Mouse (Mus musculus) G1E (cell line): ENCODE data around the gene Ldlrad3.

ENCODE experiments used
- CTCF ChIP-seq: IDR thresholded peaks from 2 replicates; pipeline ENCODE4 v1.5.1; 2012; ENCODE audit warnings: low read depth, low read length, inconsistent platforms, mixed read lengths
- GATA1 ChIP-seq: IDR thresholded peaks from 2 replicates; pipeline ENCODE4 v1.6.1; 2012; ENCODE audit warnings: borderline replicate concordance, low read length, inconsistent platforms, mixed read lengths
- POLR2AphosphoS5 ChIP-seq: IDR thresholded peaks from 2 replicates; pipeline ENCODE4 v1.6.1; 2012; ENCODE audit warnings: low read depth, low read length, inconsistent platforms; ENCODE audit not compliant: insufficient replicate concordance
- TAL1 ChIP-seq: conservative IDR thresholded peaks from 2 replicates; pipeline ENCODE4 v1.6.1; 2012; ENCODE audit warnings: low read depth, low read length, inconsistent platforms, mixed read lengths

GRCm38 (mm10) chr2:102113801-102114200 is 72.4 kb downstream of the Ldlrad3 start:
- TF ChIP-seq CTCF (no peak), TAL1 (no peak), GATA1 (no peak), POLR2AphosphoS5 (no peak)
